Mouse (Mus musculus) forelimb bud, embryonic 11.5 days (tissue): ENCODE measurements around the gene Abhd15.

Experiments
- DNase-seq: peaks from one replicate; pipeline ENCODE4 v3.0.0-alpha.2; 2012; ENCODE audit warnings: low read depth, low spot score

Gene Abhd15

DNA sequence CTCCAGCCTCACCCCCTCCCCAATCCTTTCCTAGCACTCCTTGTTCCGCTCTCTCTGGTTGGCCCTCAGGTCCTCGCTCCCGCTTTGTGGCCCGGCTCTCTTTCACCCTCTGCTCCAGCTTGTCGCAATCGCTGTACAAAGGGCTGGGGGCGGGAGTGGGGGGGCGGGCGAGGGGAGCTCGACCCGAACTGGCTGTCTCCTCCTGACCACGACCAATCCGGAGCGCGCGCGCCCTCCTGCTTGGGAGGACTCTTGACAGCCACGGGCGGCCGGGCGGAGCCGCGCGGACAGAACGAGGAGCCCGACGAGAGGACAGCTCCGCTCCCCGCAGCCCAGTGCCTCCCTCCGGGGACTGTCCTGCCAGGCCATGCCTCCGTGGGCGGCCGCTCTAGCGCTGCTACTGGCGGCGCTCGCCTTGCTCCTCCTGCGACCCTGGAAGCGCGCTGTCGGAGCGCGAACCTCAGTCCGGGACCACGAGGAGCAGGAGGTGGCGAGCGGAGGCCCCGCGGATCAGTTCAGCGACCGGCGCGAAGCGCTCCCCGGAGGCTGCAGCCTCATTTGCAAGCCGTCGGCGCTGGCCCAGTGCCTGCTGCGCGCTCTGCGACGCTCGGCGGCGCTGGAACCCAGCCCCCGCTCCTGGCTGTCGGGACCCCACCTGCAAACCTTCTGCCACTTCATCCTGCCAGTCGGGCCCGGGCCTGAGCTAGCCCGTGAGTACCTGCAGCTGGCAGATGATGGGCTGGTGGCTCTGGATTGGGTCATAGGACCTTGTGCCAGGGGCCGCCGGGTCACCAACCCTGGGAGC is at the start of gene Abhd15:
Gene Abhd15 (plus strand): TSS at position 290 of the 805 bp plus-strand sequence.
- DNase-seq = no peak

DNA sequence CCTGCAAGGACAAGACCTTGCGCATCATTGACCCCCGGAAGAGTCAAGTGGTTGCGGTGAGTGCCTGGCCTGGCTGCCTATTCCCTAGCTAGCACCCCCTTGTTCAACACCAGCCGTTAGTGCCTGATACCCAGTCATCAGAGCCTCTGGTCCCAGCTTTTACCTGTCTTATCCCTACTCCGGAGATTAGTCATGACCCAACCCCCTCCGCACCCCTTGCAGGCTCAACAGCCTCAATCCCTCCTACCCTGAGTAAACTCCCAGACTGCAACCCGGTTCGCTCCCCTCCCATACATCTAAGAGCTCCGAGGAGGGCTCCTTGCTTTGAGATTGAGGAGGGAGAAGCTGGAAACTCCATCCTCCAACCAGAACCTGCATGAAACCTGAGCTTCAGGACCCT is 48.4 kb upstream of the Abhd15 start:
- no peak for DNase-seq

DNA sequence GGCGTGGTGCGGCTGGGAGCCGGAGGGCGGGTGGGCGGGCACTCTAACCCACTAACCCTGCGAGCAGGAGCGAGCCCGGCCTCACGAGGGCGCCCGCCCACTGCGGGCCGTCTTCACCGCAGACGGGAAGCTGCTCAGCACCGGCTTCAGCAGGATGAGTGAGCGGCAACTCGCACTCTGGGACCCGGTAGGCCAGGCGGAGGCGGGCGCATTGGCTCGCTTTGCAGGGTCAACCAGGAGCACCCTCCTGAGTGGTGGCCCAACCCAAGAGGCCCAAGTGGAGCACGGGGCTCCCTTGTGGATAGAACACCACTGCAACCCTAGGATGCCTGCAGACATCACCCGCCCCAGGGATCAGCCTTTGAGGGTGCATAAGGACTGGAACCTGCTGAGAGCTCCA is 47.8 kb upstream of the Abhd15 start:
- DNase-seq = peak; percentile 54

DNA sequence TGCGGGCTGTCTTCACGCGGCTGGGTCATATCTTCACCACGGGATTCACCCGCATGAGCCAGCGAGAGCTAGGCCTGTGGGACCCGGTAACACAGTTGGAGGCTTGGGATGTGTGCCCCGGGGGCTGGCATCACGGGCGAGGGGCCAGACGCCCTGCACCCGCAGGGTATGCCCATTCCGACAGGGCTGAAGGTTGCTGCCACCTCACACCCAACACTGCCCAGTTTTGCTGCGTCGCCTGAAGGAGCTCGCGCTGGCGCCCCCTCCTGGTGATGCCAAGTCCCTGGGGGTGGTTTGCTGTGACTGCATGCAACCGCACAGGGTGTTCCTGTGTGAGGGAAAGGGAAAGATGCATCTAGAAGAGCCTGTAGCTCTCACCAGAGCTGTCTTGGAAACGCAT is 47.1 kb upstream of the Abhd15 start:
- DNase-seq = peak; percentile 48

DNA sequence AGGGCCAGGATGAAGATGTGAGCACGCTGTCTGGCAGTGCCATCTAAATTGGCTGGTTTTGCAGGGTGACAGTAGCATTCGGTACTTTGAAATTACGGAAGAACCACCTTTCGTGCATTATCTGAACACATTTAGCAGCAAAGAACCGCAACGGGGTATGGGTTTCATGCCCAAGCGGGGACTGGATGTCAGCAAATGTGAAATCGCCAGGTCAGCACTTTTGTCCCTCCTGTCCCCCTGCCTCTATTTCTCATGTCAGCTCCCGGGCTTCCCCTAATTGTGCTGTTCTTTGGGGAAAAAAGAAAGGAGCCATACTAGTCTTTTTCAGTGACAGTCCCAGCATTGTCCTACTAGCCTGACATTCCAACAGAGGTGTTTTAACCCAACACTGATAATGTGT is 46.5 kb upstream of the Abhd15 start:
- DNase-seq = no peak

DNA sequence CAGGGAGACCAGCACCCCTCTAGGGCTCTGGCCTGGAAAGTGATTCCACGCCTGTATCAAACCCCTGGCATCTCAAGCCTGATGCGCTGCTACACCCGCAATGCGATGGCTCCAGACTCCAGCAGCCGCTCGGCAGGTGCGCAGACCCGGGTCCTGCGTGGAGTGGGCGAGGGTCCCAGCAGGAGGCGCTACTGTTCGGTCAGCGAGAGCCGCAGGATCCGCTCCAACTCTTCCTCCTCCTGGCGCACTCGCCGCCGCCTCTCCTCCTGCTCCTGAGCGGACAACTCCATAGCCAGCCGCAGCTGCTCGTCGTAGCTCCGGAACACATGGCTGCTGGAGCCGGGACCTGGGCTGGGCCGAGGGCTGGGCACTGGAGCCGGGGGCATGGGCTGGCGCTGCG is 43.5 kb upstream of the Abhd15 start:
- no peak for DNase-seq

DNA sequence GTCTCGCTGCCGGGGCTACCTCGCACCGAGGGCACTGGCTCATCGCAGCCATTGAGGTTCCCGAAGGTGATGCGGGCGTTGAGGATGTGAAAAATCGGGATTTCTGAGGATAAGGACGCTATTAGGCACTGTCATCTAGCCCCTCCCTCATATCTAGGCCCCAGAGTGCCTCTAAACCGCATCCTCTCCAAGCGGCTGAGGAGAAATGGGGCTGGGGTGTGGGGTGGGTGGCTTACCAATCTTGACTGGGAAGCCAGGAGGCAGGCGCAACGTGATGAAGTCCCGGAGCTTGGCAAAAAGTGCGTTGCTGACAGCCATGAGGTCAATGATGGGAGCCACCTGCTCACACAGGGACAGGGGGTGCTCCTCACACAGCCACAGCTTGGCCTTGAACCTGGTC is 42.1 kb upstream of the Abhd15 start:
- no peak for DNase-seq

DNA sequence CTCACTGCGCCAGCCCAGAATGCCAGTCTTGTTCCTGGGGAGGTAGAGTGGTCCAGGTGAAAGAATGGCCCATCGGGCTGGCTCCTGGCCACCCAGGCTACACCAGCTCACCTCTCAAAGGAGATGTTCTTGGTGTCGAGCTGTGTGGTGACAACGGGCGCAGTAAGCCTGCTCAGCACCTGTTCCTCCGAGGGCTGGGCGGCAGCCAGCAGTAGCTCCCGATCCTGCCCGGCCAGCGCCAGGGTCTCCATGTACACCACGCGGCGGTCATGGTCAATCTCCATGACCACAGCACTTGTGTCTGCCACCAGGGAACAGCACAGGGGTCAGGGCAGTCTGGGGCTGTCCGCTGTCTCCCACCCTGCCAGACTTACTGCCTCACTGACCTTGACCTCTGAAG is 38.7 kb upstream of the Abhd15 start:
- DNase-seq = no peak

DNA sequence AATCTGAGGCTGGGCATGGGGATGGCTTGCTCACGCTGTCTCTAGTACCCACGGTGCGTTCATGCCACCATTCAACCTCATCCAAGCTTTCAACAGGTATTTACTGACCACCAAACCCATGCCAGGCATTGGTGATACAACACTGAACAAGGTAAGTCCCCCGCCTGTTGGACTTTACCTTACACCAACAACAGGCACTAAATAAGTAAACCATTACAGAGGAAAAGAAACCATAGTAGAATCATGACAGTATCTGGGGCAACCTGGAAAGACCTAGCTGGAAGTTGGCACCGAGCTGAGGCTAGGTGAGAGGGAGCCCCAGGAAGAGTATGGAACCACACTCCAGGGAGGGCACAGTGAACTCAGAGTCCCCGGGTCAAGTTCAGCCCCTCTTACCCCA is 38.0 kb upstream of the Abhd15 start:
- DNase-seq = no peak

DNA sequence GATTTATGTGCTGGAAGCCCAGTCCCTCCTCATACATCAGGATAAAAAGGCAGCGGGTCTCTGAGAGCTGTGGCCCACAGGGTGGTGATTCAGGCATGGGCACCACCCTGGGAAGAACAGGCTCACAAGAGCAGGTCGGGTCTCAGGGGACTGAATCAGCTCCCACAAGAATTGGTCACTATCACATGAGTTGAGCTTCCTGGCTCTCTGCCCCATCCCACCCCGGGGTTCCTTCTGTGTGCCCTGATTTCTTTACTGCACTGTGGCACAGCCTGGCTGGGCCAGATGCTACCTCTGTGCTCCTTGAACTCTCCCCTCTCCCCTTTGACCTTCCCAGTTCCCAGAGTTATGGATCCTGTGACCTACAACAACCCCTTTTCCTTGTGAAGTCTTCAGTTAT is 31.9 kb upstream of the Abhd15 start:
- no peak for DNase-seq

DNA sequence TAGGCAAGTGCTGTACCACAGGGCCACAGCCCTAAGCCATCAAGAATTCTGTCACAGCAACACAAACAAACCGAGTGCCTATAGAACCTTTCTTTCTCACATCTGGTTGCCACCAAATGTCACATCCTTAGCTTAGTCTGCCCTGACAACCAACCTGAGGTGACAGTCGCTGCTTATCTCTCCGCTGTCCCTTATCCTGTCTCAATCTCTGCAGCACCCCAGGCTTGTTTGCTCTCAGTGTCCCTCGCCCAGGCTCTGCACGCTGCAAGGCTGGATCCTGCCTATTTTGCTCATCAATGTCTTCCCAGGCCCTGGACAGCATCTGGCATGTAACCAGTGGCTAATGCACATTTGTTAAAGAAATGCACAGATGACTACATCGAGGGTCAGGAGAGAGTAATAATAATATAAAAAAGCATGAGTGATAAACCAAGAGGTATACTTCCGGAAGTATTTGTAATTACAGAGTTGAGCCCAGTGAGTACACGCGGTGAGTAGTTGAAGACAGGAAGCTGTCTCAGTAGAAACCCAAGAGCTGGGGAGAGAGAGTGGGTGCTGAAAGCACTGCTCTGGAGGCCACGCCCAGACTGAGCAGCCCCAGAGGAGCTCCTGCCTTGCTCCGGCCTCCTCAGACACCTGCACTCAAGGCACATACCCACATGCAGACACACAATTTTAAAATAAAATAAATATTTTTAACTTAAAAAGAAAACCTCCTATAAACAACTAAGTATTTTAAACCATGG is 31.2 kb upstream of the Abhd15 start:
- DNase-seq = no peak

DNA sequence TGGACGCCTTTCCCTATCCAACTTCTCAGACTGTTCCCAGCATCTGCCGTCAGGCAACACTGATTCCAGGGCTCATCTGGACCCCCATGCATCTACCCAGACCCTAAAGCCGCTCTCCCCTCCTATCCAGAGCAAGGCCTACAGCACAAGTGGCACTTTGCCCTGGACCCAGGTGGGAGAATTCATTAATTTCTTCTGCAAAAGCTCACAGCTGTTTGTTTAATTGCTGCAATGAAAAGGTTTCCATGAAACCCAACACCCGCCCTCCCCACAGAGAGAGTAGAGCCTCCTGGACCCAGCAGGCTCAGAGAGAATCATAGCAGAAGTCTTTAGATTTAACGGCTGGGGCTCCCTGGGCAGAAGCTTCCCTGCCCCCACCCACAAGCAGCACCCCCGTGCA is 29.7 kb upstream of the Abhd15 start:
- peak; percentile 48 for DNase-seq

DNA sequence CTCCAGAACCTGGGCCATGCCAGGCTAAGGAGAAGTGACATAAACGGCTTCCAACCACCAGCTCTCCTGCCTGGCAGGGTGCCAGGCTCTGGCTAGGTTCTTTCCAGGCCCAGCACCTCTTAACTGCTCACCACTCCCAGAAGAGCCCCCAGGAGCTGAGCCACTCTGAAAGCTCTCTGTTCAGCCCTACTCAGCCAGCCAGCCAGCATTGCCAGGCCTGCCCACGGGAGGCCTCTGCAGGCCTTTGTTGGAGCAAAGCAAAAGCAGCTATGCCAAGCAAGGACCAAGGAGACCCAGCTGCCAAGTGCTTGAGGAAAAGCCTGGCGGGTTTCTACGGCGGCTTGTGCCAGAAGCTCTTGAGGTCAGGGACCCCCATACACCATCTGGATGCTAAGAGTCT is 28.1 kb upstream of the Abhd15 start:
- DNase-seq = no peak

DNA sequence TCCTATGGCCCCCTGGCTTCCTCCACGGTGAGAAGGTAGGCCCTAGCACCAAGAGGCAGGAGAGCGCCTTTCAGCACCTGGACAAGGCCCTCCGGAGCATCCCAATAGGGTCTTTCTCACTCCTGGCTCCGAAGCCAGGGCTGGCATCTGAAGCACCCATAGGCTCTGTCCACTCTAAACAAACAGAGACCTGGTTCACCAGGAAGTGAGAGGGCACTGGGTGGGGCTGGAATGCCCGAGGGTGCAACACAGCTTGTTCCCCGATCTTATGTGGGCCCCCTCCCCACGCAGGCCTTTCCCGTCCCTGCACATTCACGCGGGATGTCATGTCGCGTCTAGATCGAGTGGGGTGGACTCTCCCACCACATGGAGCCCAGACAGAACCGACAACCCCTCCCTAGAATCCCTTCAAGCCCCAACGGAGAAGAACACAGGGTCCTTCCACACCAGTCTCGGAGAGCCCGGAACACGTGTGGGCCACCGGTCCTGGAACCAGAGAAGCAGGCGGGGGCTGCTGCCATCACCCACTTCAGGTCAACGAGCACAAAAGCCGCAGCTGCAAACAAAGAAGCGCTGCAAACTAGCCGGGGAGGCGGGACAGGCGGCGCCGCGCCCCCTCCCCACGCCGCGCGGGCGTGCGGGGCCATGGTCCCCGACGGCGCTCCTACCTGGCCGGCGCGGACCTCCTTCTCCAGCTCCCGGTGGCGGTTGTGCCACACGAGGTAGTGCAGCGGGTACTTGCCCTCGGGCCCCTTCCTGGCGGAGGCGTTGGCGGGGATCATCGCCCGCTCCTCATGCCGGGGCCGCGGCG is 25.9 kb upstream of the Abhd15 start:
- no peak for DNase-seq

DNA sequence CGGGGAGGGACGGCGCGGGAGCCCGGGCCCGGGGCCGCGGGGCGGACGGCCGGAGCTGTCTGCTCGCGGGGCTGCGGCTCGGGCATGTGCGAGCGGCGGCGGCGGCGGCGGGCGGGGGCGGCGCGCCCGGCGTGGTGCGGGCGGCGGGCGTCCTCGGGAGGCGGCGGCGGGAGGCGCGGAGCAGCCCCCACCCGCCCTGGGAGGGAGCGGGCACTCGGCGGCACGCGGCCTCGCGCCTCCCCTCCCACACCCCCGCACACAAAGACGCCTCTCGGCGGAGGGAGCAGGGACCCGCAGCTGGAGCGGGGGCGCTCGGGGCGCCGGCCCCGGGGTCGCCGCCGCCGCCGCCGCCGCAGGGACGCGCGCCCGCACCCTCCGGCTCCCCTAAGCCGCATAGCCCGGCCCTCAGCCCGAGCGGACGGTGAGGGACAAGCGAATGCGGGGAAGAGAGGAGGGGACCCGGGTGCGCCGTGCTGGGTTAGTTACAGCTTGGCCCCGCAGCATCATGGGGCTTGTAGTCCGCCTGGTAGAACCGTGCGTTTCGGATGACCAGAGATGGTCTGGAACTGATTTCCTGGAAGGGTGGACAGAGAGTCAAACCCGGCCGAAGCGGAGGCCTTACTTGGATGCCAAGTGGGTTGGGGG is 25.2 kb upstream of the Abhd15 start, which contains the start of gene Ankrd13b:
Gene Ankrd13b (minus strand): TSS at position 88 of the 645 bp plus-strand sequence.
- DNase-seq = peak; percentile 67

DNA sequence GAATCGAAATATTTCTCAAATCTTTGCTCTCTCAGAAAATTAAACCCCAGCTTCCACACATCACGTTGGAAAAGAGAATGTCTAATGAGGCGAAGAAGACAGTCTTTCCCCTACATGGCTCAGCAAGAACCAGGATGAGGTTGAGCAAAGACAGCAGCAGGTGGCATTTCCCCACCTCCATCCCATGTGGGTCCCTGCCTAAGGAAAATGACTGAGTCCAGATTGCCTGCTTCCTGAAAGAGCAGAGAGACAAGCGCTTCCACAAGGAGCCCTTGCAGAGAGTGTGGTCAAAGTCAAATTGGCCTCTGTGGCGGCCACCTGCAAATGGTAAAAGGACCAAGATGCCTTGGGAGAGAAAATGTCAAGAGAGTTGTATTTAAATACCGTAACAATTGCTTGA is 24.5 kb upstream of the Abhd15 start:
- DNase-seq = no peak

DNA sequence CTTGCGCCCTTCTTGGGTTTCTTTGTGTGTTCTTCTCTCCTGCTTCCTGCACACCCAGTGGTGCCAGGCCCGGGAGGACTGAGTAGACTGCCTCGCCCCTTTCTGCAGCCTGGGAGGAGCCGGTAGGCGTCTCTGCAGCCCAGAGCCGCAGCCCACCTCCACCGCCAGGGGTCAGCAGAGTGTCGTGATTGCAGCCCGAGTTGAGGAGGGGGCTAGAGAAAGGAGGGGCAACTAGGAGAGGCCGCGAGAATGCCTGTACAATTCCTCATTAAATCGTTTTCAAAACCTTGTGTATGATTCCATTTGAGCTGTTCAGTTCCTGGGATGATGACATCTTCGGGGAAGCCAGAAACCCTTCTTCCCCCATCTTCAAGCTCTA is 23.8 kb upstream of the Abhd15 start:
- peak; percentile 97 for DNase-seq

DNA sequence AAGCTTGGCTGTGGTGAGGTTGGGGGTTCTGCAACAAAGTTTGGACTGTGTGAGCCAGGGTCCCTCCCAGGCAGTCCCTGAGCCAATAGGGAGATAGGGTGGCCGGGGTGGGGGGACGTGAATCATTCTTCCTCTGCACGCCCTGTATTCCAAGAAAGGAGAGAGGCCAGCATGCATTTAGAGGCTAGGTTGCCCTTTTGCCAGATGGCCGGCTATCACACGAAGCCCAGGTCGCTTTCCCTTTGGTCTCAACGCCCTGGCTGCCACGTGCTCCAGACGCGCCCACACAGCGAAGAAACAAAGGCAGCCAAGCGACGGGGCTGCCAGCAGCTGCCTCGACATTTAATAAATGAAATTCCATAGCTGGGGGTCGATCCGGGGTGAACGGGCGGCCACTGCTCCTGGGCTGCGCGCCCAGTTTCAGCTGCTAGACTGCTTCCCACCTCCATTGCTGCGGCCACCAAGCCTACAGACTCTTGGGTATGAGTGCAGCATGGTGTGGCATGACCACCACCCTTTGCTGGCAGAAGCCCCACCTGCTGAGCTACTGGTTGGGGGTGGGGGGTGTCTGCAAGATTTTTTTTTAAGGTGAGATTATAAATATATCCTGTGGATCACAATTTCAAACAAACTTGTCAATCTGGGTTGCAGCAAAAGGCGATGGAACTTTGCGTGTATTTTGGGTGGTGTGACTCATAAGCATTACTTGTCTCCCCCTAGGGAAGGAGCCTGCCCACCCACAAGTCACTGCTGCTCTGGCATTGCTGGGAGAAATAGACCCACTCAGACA is 23.2 kb upstream of the Abhd15 start:
- no peak for DNase-seq

DNA sequence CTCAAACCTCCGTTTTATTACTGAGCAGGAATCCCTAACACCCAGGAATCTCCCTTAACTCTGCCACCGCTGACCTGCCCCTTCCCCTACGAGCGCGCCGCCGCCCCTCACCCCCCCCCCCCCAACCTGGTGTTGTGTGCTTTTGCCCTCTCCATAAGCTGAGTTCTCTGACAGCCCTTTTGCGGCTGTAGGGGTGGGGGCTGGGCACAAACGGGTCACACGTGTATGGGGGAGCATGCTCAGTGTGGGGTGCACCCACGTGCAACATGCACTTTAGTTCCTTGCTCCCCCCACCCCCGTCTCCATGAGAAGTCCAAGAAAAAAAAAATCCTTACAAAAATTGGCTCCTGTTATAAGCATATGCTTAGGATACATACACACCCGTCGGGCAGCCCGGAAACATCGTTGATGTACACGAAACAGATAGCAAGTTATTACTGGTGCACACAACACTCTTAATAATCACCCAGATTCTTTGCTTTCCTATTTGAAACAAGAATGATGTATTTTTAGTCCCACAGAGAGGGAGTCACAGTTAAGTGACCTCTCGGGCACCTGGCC is 22.5 kb upstream of the Abhd15 start:
- DNase-seq = no peak

DNA sequence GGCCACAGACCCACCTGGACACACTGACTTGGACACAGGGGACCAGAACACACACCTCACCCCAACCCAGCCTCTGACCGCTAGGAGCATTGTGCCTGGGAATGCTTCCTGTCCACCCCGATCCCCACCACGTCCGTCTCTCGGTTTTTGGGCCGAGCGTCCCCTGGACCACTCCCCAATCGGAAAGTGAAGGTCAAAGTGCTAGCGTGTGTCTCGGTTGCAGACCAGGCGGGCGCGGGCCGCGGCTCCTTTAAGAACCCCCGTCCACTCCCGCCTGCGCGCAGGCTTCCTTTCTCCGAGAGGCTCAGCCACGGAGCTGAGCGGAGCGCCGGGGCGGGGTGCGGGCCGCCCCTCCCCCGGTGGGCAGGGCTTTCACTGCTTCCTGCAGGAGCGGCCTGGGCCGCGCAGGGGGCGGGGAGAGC is 22.0 kb upstream of the Abhd15 start:
- peak; percentile 91 for DNase-seq
